Mouse (Mus musculus) cerebellum, postnatal 25 days (tissue): Measurements from ENCODE around the gene Heyl.
A peak's percentile ranks its signal among the peaks of the same experiment; 100 is the strongest.

ENCODE experiments used
- DNase-seq, 2 experiments: peaks; one replicate each; pipeline ENCODE4 v3.0.0; 2021; ENCODE audit warnings: mixed read lengths in 2 of 2

Gene Heyl

GRCm38 (mm10) chr4:123235835-123236430, 2.6 kb downstream of the Heyl start:
- no peak for DNase-seq

- no peak for DNase-seq
Measured at GRCm38 (mm10) chr4:123236431-123237031, 3.2 kb downstream of the Heyl start.

DNA sequence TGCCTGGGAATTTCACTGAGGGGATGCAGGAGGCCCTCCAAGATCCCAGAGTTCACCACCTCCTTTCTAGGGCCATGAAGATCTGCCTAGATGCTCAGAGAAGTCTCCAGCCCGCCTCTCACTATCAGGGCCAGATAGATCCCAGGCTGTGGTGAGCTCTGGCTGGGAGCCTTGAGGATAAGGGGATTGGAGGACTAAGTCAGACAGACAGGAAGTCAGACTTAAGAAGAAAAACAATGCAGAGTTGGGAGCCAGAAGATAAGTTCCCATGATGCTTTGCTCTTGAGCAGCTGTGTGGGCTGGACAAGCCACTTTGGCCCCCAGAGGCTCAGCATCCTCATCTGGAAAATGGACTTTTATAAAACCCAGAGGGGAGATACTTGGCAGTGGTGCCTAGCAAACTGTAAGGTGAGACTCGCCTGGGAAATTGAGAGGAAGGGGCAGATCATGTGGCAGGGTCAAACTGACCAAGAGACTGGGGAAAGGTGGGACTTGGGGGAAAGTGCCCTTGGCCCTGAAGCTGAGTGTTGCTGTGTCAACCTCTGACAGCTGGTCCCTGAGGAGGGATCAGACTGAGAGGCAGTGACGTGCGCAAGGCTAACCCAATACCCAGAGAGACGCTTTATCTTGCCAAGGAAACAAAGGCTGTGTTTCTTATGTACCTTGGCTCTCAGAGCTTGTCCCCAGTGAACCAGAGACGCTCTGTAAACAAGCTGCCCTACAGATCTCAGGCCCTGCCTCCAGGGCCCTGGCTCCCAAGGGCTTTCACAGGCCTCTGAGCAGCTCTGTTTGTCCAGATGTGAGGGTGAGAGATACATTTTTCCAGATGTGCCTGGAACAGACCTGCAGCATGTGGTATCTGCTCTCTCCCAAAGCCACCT, 4.3 kb downstream of the Heyl start:
- DNase-seq: no peak

DNA sequence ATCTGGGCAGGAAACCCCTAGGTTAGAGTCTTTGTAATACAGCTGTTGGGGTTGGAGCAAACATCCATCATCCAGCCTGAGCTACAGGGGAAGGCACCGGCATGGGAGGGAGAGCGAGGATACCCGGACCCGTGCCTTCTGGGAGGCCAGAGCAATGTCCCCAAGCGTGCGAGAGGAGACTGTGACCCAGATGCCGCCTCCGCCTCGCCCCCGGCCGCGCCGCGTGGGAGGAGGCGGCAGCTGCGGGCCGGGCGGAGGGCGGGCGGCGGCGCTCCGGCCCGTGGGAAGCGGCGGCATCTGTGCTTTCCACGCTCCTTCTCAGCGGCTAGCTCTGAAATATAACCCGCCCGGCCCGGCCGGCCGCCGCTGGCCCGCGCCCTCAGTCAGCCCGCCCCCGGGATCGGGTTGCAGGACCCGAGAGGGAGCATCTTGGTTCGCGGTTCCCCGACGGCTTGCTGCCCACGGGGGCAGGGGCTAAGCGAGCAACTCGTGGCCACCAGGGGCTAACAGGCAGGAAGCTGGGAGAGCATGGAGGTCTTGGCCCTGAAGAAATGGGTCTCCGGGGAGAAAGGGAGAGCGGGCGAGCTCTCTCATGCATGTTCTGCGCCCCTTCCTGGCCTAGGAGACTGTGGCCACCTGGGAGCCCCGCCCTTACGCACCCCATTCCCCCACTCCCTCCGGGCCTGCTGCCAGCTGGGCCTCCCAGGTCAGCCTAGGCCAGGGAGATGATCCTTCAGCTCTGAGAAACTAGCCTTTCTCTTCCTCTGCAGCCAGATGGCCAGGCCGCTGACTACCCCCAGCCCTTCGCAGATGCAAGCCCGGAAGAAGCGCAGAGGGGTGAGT, 6.2 kb downstream of the Heyl start:
- DNase-seq: peak in 1 of 2 experiments; percentile 18

- no peak for DNase-seq
Measured at GRCm38 (mm10) chr4:123246221-123246620, 12.9 kb downstream of the Heyl start.

GRCm38 (mm10) chr4:123246651-123247050, 13.3 kb downstream of the Heyl start:
- DNase-seq: no peak

- no peak for DNase-seq
Measured at GRCm38 (mm10) chr4:123247147-123247880, 14.0 kb downstream of the Heyl start.

GRCm38 (mm10) chr4:123248971-123249567, 15.7 kb downstream of the Heyl start:
- DNase-seq: peak; percentile 80 to 84

- peak; percentile 35 to 50 for DNase-seq
Measured at GRCm38 (mm10) chr4:123252214-123252613, 18.9 kb downstream of the Heyl start.

DNA sequence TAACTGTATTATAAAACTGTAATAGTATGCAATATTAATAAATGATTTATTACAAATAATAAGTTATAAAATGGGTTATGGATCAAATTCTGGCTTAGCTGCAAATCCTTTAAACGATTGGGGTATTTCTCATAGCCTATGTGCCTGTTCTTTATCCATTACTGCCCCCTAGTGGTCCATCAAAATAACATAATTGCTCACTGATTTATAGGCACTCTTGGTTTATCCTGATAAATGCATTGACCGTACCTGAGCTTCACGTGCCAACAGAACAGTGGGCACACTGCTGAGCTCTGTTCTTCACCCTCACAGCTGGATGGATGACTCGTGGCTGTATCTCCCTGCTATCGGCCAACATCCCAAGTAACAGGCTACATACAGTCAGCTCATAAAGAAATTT, 21.3 kb downstream of the Heyl start:
- DNase-seq: peak in 1 of 2 experiments; percentile 23

DNA sequence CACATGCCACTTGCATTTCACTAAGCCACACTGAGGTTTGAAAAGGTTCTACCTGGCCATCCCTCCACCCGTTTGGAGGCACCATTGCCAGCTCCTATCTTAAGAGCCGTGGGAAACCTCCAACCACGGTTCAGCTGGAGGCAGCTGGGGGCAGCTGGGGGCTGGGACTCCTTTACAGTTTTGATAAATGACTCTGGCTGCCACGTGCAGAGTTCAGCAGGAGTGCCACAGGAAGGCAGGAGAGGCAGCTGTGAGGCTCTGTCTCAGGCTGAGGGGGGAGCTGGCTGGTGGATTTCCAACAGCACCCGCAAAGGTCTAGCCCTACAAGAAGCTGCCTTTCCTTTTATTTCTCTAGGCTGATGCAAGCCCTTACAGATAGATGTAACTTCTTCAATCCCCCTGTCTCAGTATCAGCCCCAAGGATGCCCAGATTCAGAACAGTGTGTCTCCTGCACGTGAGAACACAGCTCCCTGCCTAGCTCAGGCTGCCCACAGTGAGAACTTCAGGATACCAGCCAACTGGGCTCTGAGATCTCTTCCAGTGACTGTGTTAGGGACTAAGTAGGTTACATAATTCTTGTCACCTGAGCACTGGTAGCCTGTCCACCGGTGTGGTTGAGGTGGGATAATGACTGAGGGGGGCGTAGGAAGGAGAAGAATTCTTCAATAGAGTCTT, 26.9 kb downstream of the Heyl start:
- DNase-seq: peak in 1 of 2 experiments; percentile 21

- DNase-seq: no peak
Measured at GRCm38 (mm10) chr4:123261721-123262401, 28.5 kb downstream of the Heyl start, which contains the start of gene Pabpc4. TSS of gene Pabpc4 (plus strand) at chr4:123262351.

- DNase-seq: no peak
Measured at GRCm38 (mm10) chr4:123271063-123271462, 37.7 kb downstream of the Heyl start.

GRCm38 (mm10) chr4:123280117-123280516, 46.8 kb downstream of the Heyl start:
- no peak for DNase-seq

- peak; percentile 91 to 95 for DNase-seq
Measured at GRCm38 (mm10) chr4:123282500-123282899, 49.1 kb downstream of the Heyl start.

DNA sequence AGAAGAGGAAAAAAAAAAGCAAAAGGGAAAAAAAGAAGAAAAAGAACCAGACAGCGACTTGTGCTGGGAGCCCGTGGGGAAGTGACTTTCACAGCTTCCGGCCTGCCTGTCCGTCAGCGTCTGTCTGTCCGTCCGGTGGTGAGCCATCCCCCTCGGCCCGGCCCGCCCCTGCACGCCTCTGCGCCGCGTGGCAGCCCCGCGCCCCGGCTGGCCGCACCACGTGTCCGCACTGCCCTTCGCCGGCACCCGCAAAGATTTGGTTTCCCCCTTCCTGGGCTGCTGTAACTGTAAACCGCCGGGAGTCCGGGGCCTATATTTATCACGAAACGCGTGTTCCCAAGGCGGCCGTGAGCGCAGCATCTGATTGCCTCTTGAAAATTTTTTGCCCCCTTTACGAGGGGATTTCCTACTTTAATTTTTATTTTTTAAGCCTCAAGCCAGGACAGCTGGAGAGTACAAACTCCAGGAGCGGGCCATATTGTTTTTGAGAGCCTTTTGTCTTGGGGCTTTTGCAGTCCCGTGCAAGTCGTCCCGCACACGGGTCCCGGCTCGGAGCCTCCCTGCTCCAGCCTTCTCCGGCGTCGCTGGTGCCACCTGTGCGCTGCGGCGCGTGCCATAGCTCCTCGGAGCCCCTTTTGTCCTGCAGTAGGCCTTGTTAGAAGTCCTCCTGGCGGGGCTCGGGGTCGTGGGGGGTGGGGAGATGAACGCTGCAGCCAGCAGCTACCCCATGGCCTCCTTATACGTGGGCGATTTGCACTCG, 49.7 kb downstream of the Heyl start:
- DNase-seq: peak; percentile 42 to 48

GRCm38 (mm10) chr4:123283675-123284064, 50.3 kb downstream of the Heyl start:
- DNase-seq: peak in 1 of 2 experiments; percentile 29

DNA sequence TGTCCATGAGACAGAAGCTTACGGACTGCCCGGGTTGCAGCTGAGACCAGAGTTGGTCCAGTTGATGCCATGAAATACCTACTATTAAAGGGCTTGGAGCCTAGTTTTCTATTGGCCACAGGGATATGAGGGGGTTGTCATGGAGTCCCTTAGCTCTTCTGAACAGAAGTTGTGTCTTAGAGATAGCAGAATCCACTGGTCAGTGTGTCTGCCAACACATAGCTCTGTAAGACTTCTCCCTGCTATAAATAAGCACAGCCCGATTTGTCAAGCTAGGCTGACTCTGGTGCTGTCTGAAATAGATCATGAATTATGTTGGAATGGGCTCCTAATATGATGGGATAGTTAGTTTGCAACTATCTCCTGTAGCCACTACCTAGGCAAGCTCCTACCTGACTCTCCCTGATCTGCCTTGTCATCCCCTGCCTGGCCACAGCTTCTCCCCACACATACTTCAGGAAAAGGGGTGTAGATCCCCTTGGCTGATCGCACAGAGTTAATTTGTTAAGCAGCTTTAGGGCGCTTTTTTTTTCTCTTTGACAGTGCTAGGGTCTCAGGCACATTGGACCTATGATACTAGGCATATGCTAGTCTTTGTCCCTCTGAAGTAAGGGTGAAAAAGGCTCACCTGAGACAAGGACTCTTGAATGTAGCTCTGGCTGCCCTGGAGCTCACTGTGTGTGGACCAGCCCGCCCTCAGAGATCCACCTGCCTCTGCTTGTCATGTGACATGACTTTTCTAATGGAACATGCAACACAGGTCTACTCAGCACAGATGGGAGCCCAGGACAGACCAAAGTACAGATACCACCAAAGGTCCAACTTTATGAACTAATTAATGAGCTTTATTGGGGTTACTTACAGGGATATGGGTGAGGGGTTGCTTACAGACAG, 51.6 kb downstream of the Heyl start:
- DNase-seq: no peak
